Mouse (Mus musculus) embryonic facial prominence, embryonic 14.5 days (tissue): ENCODE measurements around the gene Mymk. TPM values are rescaled to one million over a fixed set of nuclear protein-coding genes. Genes with fewer than 3 reads are reported as not detected.

ENCODE experiments used
- ATAC-seq: fragments of 200-750 bp; cut with Nextera tagmentation; 2 replicates; pipeline ENCODE4 v1.8.0; 2017; ENCODE audit warnings: low read depth, moderate number of reproducible peaks, moderate TSS enrichment
- DNase-seq: peaks from one replicate; pipeline ENCODE4 v3.0.0-alpha.2; 2015; ENCODE audit warnings: low spot score
- H3K27ac ChIP-seq: fragments of 300-500 bp; sonication (generic); replicated peaks from 2 replicates; pipeline ENCODE4 v1.5.1; 2014; ENCODE audit warnings: low read depth, mild to moderate bottlenecking, low read length, moderate library complexity
- H3K27me3 ChIP-seq: fragments of 300-500 bp; sonication (generic); replicated peaks from 2 replicates; pipeline ENCODE4 v1.6.1; 2014; ENCODE audit warnings: low read length; ENCODE audit not compliant: control insufficient read depth, insufficient read depth
- H3K36me3 ChIP-seq: fragments of 300-500 bp; sonication (generic); 2 replicates; pipeline ENCODE4 v1.6.1; 2014; ENCODE audit warnings: low read length, mixed read lengths; ENCODE audit not compliant: control insufficient read depth, insufficient read depth
- H3K4me1 ChIP-seq: fragments of 300-500 bp; sonication (generic); 2 replicates; pipeline ENCODE4 v1.6.1; 2014; ENCODE audit warnings: antibody characterized with exemption, low read length; ENCODE audit not compliant: control insufficient read depth, insufficient read depth
- H3K4me2 ChIP-seq: fragments of 300-500 bp; sonication (generic); 2 replicates; pipeline ENCODE4 v1.6.1; 2014; ENCODE audit warnings: low read depth, mild to moderate bottlenecking, low read length, moderate library complexity, mixed read lengths
- H3K4me3 ChIP-seq: fragments of 300-500 bp; sonication (generic); 2 replicates; pipeline ENCODE4 v1.5.1; 2014; ENCODE audit warnings: low read depth, mild to moderate bottlenecking, low read length
- H3K9ac ChIP-seq: fragments of 300-500 bp; sonication (generic); 2 replicates; pipeline ENCODE4 v1.6.1; 2014; ENCODE audit warnings: low read depth, mild to moderate bottlenecking, low read length, moderate library complexity, mixed read lengths
- H3K9me3 ChIP-seq: fragments of 300-500 bp; sonication (generic); 2 replicates; pipeline ENCODE4 v1.6.1; 2016; ENCODE audit warnings: low read length; ENCODE audit not compliant: control insufficient read depth
- WGBS: fragments of 180-500 bp; shearing (Covaris S2); extraction: QIAGEN DNeasy Blood & Tissue Kit; methylation state at CpG from one replicate; pipeline ENCODE4 v1.1.7; 2014; 5-methylcytosine and 5-hydroxymethylcytosine counted together
- polyA plus RNA-seq: library from polyadenylated mRNA; unstranded; fragments of >200 nt; fragmentation: Nextera tagmentation; extraction: Ambion mirVana; gene quantifications from 2 replicates; pipeline ENCODE4 v1.2.1, GENCODE M21; 2014

Mymk gene
- polyA plus RNA-seq, 1 experiment from 2014 or later: 111 TPM

- Histone ChIP-seq H3K4me3 (no peak overlapping the region), H3K9me3 (no peaks in the 10 kb centered on the region), H3K27ac (no peak overlapping the region), H3K27me3 (no peaks in the 10 kb centered on the region; the same call in 1 of the 2 replicates), H3K9ac (no peak overlapping the region), H3K4me2 (no peak overlapping the region), H3K4me1 (peaks cover 31% of the 10 kb centered on the region), H3K36me3 (no peaks in the 10 kb centered on the region)
- 67% methylated on average over 3 of the region's 3 CpGs for WGBS
- peak; percentile 31; the same call in 1 of the 2 replicates for ATAC-seq
- DNase-seq: peak; percentile 66
These were observed 3.5 kb upstream of the Mymk start for GRCm38 (mm10) chr2:27075485-27075884.

DNA sequence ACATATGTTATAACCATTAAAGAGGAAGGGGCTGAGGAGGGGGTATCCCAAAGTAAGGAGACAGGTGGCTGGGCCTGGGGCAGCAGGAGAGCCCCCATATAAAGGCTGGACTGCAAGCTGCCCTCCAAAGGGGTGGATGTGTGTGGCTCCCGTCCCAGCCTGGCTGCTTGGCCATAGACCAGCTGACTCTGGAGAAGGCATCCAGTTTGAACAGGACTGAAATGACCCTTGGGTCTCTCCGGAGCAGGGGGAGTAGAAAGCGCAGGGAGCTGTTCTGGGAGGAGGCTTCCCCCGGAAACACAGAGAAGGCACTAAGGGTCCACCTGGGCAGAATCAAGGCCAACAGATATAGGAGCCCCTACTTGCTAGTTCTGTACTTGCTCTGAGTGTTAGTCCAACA is 2.8 kb upstream of the Mymk start:
- H3K27ac ChIP-seq: no peak overlapping the region
- H3K4me2 ChIP-seq: no peak overlapping the region
- H3K4me1 ChIP-seq: peaks cover 27% of the 10 kb centered on the region
- WGBS: 81% methylated on average over 4 of the region's 4 CpGs
- H3K4me3 ChIP-seq: no peak overlapping the region
- ATAC-seq (no peak), DNase-seq (no peak)
- H3K36me3 ChIP-seq: no peaks in the 10 kb centered on the region
- H3K9ac ChIP-seq: no peak overlapping the region
- H3K27me3 ChIP-seq: no peaks in the 10 kb centered on the region; the same call in 1 of the 2 replicates
- H3K9me3 ChIP-seq: no peaks in the 10 kb centered on the region

- Histone ChIP-seq H3K4me2 (no peak overlapping the region), H3K27ac (no peak overlapping the region), H3K9me3 (no peaks in the 10 kb centered on the region), H3K4me3 (no peak overlapping the region), H3K9ac (no peak overlapping the region), H3K36me3 (no peaks in the 10 kb centered on the region), H3K27me3 (no peaks in the 10 kb centered on the region; the same call in 1 of the 2 replicates), H3K4me1 (peaks cover 13% of the 10 kb centered on the region)
- 60% methylated on average over 4 of the region's 4 CpGs for WGBS
- ATAC-seq: no peak
- DNase-seq: no peak
These were observed 1.4 kb upstream of the Mymk start for GRCm38 (mm10) chr2:27073407-27073806.

GRCm38 (mm10) chr2:27071137-27071536 is 842 bp downstream of the Mymk start:
- H3K27ac ChIP-seq: no peak overlapping the region
- peak overlapping the region; percentile 13; the same call in 1 of the 2 replicates for H3K4me3 ChIP-seq
- peaks cover 11% of the 10 kb centered on the region; the same call in 1 of the 2 replicates for H3K4me1 ChIP-seq
- no peaks in the 10 kb centered on the region for H3K36me3 ChIP-seq
- no peaks in the 10 kb centered on the region for H3K27me3 ChIP-seq
- ATAC-seq (peak; percentile 37; the same call in 1 of the 2 replicates), DNase-seq (peak; percentile 82)
- no peak overlapping the region for H3K4me2 ChIP-seq
- WGBS: 10% methylated on average over 4 of the region's 4 CpGs
- H3K9me3 ChIP-seq: no peaks in the 10 kb centered on the region
- no peak overlapping the region for H3K9ac ChIP-seq

DNA sequence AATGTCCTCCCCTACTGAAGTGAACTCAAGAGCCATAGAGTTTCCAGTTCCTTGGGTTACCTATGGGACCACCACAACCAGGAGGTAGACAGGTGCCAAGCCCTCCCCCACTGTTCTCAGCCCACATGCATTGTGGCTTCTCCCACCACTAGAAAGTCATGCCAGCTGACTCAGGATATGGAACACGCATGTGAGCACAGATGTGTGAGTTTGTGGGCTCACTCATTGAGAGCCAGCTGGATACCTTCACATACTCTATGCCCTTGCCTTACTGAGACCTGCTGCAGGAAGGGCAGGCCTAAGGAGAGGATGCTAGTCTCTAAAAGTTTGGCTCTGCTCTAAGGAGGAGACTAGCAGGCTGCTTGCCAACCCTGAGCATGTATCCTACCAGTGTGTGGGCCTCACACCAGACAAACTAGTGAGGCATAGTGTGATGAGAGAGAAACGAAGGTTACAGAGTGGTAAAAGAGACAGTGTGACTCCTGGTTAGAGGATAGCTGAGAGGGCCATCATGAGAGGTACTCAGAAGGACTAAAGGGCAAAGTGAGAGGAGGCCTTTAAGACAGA is 1.6 kb downstream of the Mymk start:
- Histone ChIP-seq H3K27me3 (no peaks in the 10 kb centered on the region), H3K4me3 (peak overlapping the region; percentile 13; the same call in 1 of the 2 replicates), H3K4me2 (no peak overlapping the region), H3K27ac (no peak overlapping the region), H3K4me1 (peaks cover 11% of the 10 kb centered on the region; the same call in 1 of the 2 replicates), H3K9ac (no peak overlapping the region), H3K9me3 (no peaks in the 10 kb centered on the region), H3K36me3 (no peaks in the 10 kb centered on the region)
- ATAC-seq: no peak
- no peak for DNase-seq
- WGBS: 80% methylated on average over 2 of the region's 2 CpGs

DNA sequence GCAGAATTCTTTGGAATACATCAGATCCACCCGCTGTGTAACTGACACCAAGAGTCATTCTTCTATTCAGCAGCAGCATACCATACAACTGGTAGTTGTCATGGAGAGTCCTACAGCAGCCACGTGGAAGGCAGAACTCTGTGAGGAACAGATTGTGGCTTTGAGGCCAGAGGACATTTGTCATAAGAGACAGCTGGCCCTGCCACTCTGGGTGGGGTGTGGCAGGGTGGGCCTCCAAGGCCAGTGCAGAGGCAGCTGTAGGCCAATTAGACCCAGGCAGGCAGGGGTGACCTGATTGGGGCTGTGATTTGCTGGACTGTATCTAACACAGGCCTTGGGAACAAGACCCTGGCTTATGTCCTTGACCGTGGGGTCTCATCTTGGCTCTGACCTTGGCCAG is 2.3 kb downstream of the Mymk start:
- ATAC-seq: peak; percentile 69; the same call in 1 of the 2 replicates
- peak; percentile 73 for DNase-seq
- Histone ChIP-seq H3K27ac (no peak overlapping the region), H3K4me2 (no peak overlapping the region), H3K4me3 (no peak overlapping the region), H3K9ac (no peak overlapping the region), H3K36me3 (no peaks in the 10 kb centered on the region), H3K27me3 (no peaks in the 10 kb centered on the region), H3K9me3 (no peaks in the 10 kb centered on the region), H3K4me1 (peaks cover 7% of the 10 kb centered on the region; the same call in 1 of the 2 replicates)
- 67% methylated on average over 3 of the region's 3 CpGs for WGBS

DNA sequence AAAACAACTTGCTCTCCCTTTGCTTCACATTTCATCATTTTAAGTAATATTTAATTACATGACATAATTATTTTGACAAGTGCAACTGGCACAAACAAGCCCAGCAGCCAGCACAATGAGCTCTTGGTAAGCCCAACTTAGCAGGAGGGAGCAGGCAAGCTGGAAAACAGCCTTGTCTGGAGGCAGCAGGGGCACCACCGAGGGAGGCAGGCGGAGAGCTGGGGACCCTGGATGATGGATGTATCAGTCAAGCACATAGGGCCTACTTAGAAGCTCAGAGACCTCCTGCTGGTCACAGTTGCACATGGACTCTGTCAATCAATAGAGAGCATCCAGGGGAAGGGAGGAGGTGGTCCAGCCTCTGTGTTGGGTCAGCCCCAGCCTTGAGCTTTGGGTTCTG is 4.0 kb downstream of the Mymk start:
- H3K36me3 ChIP-seq: no peaks in the 10 kb centered on the region
- WGBS: 44% methylated on average over 2 of the region's 2 CpGs
- DNase-seq (no peak), ATAC-seq (no peak)
- no peak overlapping the region for H3K27ac ChIP-seq
- no peak overlapping the region for H3K4me2 ChIP-seq
- H3K4me1 ChIP-seq: peaks cover 7% of the 10 kb centered on the region; the same call in 1 of the 2 replicates
- no peak overlapping the region for H3K9ac ChIP-seq
- no peak overlapping the region for H3K4me3 ChIP-seq
- no peaks in the 10 kb centered on the region for H3K27me3 ChIP-seq
- no peaks in the 10 kb centered on the region for H3K9me3 ChIP-seq

- peaks cover 7% of the 10 kb centered on the region; the same call in 1 of the 2 replicates for H3K4me1 ChIP-seq
- ATAC-seq: no peak
- WGBS: 92% methylated on average over 2 of the region's 2 CpGs
These were observed 4.9 kb downstream of the Mymk start for GRCm38 (mm10) chr2:27067124-27067523.

GRCm38 (mm10) chr2:27059187-27059586 is 12.8 kb downstream of the Mymk start:
- H3K27me3 ChIP-seq: no peaks in the 10 kb centered on the region
- peaks cover 14% of the 10 kb centered on the region for H3K4me1 ChIP-seq
- H3K4me3 ChIP-seq: no peak overlapping the region
- no peaks in the 10 kb centered on the region for H3K9me3 ChIP-seq
- peak; percentile 86 for DNase-seq
- 68% methylated on average over 9 of the region's 9 CpGs for WGBS
- ATAC-seq: peak; percentile 73
- H3K9ac ChIP-seq: no peak overlapping the region
- no peaks in the 10 kb centered on the region for H3K36me3 ChIP-seq
- H3K4me2 ChIP-seq: peak overlapping the region; percentile 29
- peak overlapping the region; percentile 59 for H3K27ac ChIP-seq

More at GRCm38 (mm10) chr2:27067124-27067523, 4.9 kb downstream of the Mymk start:
- DNase-seq: no peak
- H3K27me3 ChIP-seq: no peaks in the 10 kb centered on the region
- H3K27ac ChIP-seq: no peak overlapping the region
- H3K9me3 ChIP-seq: no peaks in the 10 kb centered on the region
- H3K36me3 ChIP-seq: no peaks in the 10 kb centered on the region
- no peak overlapping the region for H3K4me2 ChIP-seq
- H3K4me3 ChIP-seq: no peak overlapping the region
- H3K9ac ChIP-seq: no peak overlapping the region
